Mouse (Mus musculus) midbrain, embryonic 13.5 days (tissue): ENCODE measurements at regions not wholly inside any gene's neighbourhood (a gene's known extent, or its start where the extent isn't known, plus 50 kb on each side); places are given as distances from the start of the nearest gene placed in this dataset.

Experiments
- ATAC-seq: fragments of 200-750 bp; cut with Nextera tagmentation; 2 replicates; pipeline ENCODE4 v1.8.0; 2017; ENCODE audit warnings: mild to moderate bottlenecking, moderate TSS enrichment, moderate library complexity
- H3K27ac ChIP-seq: fragments of 300-500 bp; sonication (generic); 2 replicates; pipeline ENCODE4 v1.5.1; 2015; ENCODE audit warnings: inconsistent platforms, mild to moderate bottlenecking, moderate library complexity
- H3K27me3 ChIP-seq: fragments of 300-500 bp; sonication (generic); 2 replicates; pipeline ENCODE4 v1.6.1; 2015; ENCODE audit warnings: mild to moderate bottlenecking, inconsistent platforms
- H3K36me3 ChIP-seq: fragments of 300-500 bp; sonication (generic); 2 replicates; pipeline ENCODE4 v1.6.1; 2015; ENCODE audit warnings: mild to moderate bottlenecking, inconsistent platforms
- H3K4me1 ChIP-seq: fragments of 300-500 bp; sonication (generic); replicated peaks from 2 replicates; pipeline ENCODE4 v1.6.1; 2015; ENCODE audit warnings: inconsistent platforms
- H3K4me2 ChIP-seq: fragments of 300-500 bp; sonication (generic); replicated peaks from 2 replicates; pipeline ENCODE4 v1.6.1; 2015; ENCODE audit warnings: moderate library complexity, mild to moderate bottlenecking, inconsistent platforms
- H3K4me3 ChIP-seq: fragments of 300-500 bp; sonication (generic); replicated peaks from 2 replicates; pipeline ENCODE4 v1.5.1; 2015; ENCODE audit warnings: mild to moderate bottlenecking, inconsistent platforms
- H3K9ac ChIP-seq: fragments of 300-500 bp; sonication (generic); replicated peaks from 2 replicates; pipeline ENCODE4 v1.6.1; 2015; ENCODE audit warnings: mild to moderate bottlenecking, inconsistent platforms
- H3K9me3 ChIP-seq: fragments of 300-500 bp; sonication (generic); 2 replicates; pipeline ENCODE4 v1.6.1; 2016; ENCODE audit warnings: mild to moderate bottlenecking, inconsistent platforms
- WGBS: fragments of 180-500 bp; shearing (Covaris S2); methylation state at CpG from one replicate; pipeline ENCODE4 v1.1.7; 2015; 5-methylcytosine and 5-hydroxymethylcytosine counted together

DNA sequence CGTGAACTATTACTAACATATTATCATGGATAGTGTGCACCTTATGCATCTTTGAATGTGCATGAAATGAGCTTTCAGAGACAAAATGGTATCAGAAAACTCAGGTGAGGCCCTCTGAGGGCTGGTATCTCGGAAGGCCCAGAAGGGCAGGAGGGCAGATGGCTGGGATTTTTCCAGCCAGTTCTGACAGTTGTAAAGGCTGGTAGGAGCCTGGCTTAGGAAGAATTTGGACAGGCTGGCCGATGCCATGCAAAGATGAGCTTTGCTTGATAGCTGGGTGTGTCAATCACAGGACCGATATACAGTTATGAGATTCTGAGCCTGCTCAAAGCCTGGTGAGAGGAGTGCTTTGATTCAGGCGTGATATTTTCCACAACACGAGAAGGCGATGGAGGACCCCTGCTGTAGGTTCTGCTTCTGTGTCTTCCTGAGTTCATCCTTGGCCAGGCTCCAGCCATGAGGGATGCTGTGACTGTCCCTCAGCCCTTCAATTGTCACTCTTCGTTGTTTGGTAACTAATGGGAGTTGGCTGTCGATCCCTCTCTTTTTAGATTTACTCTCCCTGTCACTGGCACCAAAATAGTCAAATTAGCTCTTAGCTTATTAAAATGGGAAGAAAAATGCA lies 159.0 kb upstream of the Sash1 start:
- no peaks in the 10 kb centered on the region for H3K27me3 ChIP-seq
- ATAC-seq = no peak
- WGBS = 83% methylated on average over 9 of the region's 9 CpGs
- H3K9ac ChIP-seq = no peak overlapping the region
- no peaks in the 10 kb centered on the region for H3K36me3 ChIP-seq
- H3K4me3 ChIP-seq = no peak overlapping the region
- no peak overlapping the region for H3K27ac ChIP-seq
- H3K4me1 ChIP-seq = peaks cover 5% of the 10 kb centered on the region; the same call in 1 of the 2 replicates
- H3K4me2 ChIP-seq = no peak overlapping the region
- no peaks in the 10 kb centered on the region for H3K9me3 ChIP-seq

DNA sequence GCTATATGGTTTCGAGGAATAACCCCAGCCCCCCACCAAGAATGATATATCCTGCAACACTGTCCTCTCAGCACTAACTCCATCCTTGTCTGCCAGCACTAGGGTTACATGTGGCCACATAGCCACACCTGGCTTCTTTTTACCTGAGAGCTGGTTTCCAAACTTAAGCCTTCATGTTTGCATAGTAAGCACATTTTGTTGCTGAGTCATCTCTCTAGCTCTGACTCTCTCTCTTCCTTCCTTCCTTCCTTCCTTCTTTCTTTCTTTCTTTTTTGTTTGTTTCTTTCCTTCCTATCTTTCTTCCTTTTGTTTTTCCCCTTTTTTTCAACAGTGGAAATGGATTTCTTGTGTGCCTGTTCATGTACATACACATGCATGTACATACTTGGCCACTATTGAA lies 157.6 kb upstream of the Sash1 start:
- H3K9ac ChIP-seq = no peak overlapping the region
- no peak for ATAC-seq
- H3K4me1 ChIP-seq = peaks cover 5% of the 10 kb centered on the region; the same call in 1 of the 2 replicates
- no peak overlapping the region for H3K27ac ChIP-seq
- H3K4me2 ChIP-seq = no peak overlapping the region
- 89% methylated on average over 1 of the region's 1 CpGs for WGBS
- no peaks in the 10 kb centered on the region for H3K9me3 ChIP-seq
- H3K27me3 ChIP-seq = no peaks in the 10 kb centered on the region
- no peak overlapping the region for H3K4me3 ChIP-seq
- H3K36me3 ChIP-seq = no peaks in the 10 kb centered on the region

DNA sequence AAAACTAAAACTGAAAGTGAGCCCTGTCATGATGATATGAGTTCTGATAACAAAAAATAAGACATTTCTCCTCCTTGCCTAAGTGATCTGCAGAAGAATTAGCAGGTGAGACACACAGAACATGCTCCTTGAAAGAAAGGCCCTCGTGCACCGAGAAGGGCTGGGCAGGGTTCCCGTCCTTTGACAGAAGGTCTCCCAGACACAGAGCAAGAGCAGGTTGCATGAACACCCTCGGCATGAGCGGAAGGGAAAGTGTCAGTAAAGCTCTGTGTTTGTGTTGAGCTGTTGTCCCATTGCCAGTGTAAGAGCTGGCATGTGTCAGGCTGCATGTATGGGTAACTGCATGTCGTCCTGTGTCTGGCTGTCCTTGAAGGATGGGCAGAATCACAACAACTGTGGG lies 144.6 kb upstream of the Sash1 start:
- H3K27me3 ChIP-seq = no peaks in the 10 kb centered on the region
- H3K4me2 ChIP-seq = no peak overlapping the region
- H3K9ac ChIP-seq = no peak overlapping the region
- H3K4me3 ChIP-seq = no peak overlapping the region
- H3K36me3 ChIP-seq = no peaks in the 10 kb centered on the region
- 91% methylated on average over 6 of the region's 6 CpGs for WGBS
- no peaks in the 10 kb centered on the region for H3K4me1 ChIP-seq
- H3K9me3 ChIP-seq = no peaks in the 10 kb centered on the region
- ATAC-seq = no peak
- H3K27ac ChIP-seq = no peak overlapping the region

DNA sequence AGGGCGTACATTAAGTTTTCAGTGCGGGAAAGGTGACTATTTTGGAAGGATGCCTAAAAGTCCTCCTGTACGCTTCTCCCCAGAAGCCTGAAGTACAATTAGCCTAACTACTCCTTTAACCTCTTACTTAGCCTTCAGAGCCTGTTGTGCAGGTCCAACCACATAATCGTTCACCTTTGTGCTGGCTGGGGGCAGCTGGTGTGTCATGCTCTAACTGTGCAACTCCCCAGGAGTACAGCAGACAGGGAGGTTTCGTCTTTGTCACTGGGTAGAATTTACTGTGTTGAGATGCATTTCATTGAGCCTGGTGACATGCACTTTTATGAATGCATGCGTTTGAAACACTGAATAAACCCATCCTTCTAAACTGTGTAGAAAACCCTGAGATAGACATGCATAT lies 143.6 kb upstream of the Sash1 start:
- Histone ChIP-seq H3K9ac (no peak overlapping the region), H3K4me2 (no peak overlapping the region), H3K4me3 (no peak overlapping the region), H3K36me3 (no peaks in the 10 kb centered on the region), H3K27ac (no peak overlapping the region), H3K9me3 (no peaks in the 10 kb centered on the region), H3K4me1 (no peaks in the 10 kb centered on the region), H3K27me3 (no peaks in the 10 kb centered on the region)
- 90% methylated on average over 6 of the region's 6 CpGs for WGBS
- no peak for ATAC-seq

DNA sequence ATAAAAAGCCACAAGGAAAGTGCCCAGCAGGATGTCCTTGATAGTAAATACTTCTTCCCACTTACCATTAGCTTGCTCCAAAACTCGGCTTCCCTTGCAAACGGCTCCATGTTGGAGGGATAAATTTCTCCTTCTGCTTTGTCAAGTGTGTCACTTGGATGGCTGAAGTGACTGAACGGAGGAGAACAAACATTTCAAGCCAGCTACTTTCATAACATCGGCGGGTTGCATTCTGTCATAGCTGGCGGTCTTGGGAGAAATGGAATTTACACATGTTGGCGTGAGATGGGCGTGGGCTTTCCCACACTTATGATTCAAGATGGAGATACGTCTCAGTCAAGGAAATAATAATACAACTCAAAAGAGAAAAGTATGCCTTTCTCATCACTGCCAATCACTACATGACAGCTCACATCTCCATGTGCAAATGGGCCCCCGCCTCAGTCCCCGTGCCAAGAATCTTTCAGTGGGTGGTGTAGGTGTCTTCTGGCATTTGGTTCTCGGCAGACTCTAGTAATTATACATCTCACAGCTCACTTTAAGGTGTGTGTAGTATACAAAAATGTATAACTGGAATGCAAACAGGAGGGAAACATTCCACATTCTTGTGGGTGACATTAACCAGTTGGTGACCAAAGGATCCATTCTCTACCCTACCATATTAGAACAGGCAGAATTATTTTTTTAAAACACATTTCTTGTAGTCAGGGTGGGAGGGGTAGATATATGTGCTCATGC lies 141.4 kb upstream of the Sash1 start:
- no peak overlapping the region for H3K9ac ChIP-seq
- no peaks in the 10 kb centered on the region for H3K4me1 ChIP-seq
- no peak overlapping the region for H3K4me3 ChIP-seq
- no peaks in the 10 kb centered on the region for H3K36me3 ChIP-seq
- H3K27me3 ChIP-seq = no peaks in the 10 kb centered on the region
- no peak for ATAC-seq
- no peaks in the 10 kb centered on the region for H3K9me3 ChIP-seq
- 90% methylated on average over 12 of the region's 12 CpGs for WGBS
- H3K4me2 ChIP-seq = no peak overlapping the region
- H3K27ac ChIP-seq = no peak overlapping the region

DNA sequence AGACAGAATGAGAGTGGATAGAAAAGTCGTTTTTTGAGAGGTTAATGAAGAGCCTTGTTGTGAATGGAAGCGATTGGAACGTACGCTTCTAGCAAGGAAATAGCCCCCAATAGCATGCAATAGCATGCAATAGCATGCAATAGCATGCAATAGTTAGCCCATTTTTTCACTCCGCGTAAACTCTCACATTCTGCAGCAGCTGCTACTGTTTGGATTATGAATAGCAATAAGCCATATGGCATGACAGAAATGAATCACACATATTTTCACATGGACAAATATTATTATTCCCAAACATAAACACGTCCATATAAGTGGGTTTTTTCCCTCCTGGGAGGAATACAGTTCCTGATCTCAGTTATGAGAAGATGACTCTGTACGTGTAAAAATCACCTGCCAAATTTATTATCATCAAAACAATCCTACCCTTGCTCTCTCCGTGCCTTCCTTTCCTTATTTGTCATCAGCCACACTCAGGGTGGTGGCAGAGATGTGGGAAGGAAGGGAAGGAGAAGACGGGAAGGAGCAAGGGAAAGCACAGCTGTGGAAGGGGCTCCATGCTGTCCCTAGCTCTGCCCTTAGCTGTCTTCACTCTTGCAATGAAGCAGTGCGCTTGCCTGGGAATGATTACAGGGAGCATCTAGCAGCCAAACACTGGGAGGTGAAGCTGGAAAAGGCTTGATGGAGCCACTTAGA lies 129.1 kb upstream of the Sash1 start:
- Histone ChIP-seq H3K4me3 (no peak overlapping the region), H3K27me3 (no peaks in the 10 kb centered on the region), H3K4me2 (no peak overlapping the region), H3K36me3 (no peaks in the 10 kb centered on the region), H3K4me1 (0 out of 2 replicates have a peak, but pooled peaks cover 3% of the 10 kb centered on the region), H3K27ac (no peak overlapping the region), H3K9me3 (no peaks in the 10 kb centered on the region), H3K9ac (no peak overlapping the region)
- ATAC-seq = no peak
- 85% methylated on average over 11 of the region's 11 CpGs for WGBS

DNA sequence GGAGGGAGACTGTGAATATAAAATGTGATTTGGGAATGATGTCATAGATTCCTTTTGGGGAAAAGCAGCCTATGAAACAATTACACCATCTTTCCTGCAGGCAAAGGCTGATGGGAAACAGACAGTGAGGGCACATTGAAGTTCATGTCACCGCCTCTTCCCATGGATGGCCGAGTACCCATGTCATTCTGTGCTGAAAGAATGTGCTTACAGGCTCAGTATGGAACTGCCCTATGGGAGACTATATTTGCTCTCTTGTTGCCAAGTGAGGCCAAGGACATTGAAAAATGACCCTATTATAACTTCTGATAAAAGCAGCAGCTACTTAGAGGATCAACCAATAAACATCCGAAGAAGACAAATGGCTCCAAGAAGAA lies 127.7 kb upstream of the Sash1 start:
- Histone ChIP-seq H3K27me3 (no peaks in the 10 kb centered on the region), H3K9ac (no peak overlapping the region), H3K36me3 (no peaks in the 10 kb centered on the region), H3K4me1 (0 out of 2 replicates have a peak, but pooled peaks cover 3% of the 10 kb centered on the region), H3K27ac (no peak overlapping the region), H3K4me3 (no peak overlapping the region), H3K9me3 (no peaks in the 10 kb centered on the region), H3K4me2 (no peak overlapping the region)
- 66% methylated on average over 3 of the region's 3 CpGs for WGBS
- ATAC-seq = no peak

DNA sequence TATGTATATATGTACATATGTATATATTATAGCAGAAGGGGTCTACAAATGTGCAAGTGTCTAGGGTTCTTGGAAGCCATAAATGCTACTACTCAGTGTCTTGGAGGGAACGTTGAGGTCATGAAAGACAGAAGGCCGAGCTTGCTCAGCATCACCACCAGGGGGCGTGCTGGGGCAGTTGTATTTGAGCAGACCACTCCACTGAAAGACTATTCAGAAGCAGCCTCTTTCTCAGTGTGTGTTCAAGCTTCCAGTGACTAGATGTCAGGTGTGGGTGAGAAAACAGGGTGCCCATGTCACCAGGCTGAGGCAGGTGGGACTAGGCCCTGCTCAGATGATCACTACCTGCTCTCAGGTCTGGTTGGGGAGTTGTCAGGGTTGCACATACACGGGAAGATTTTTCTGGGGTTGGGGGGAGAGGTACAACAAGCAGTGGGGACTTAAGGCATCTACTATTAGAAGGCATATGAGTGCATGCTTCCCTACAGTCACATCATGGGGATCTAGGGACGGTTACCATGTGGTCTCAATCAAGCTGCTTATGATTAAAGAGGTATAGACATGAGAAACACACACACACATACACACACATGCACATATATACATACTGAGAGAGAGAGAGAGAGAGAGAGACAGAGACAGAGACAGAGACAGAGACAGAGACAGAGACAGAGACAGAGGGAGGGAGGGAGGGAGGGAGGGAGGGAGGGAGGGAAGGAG lies 127.1 kb upstream of the Sash1 start:
- Histone ChIP-seq H3K4me2 (no peak overlapping the region), H3K4me3 (no peak overlapping the region), H3K9ac (no peak overlapping the region), H3K36me3 (no peaks in the 10 kb centered on the region), H3K27me3 (no peaks in the 10 kb centered on the region), H3K4me1 (0 out of 2 replicates have a peak, but pooled peaks cover 6% of the 10 kb centered on the region), H3K9me3 (no peaks in the 10 kb centered on the region), H3K27ac (no peak overlapping the region)
- WGBS = 39% methylated on average over 5 of the region's 5 CpGs
- ATAC-seq = peak; percentile 75

DNA sequence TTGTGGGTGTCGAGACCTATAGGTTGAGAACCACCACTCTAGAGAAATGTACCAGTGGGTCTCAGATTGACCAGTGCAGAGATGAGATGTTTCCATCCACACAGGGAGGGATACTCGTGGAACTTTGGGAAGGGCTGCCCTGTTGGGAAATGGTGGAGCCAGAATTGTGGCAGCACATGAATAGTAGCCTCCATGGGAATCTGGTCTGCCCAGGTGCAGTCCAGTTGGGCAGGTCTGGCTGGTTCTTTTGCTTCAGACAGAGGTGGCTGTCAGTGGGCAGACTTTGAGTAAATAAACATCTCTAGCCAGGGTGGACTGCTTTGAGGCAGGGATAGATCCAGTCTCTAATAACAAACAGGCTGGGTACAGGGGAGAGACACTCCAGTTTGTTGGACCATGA lies 126.0 kb upstream of the Sash1 start:
- 0 out of 2 replicates have a peak, but pooled peaks cover 9% of the 10 kb centered on the region for H3K4me1 ChIP-seq
- no peak overlapping the region for H3K4me2 ChIP-seq
- H3K36me3 ChIP-seq = no peaks in the 10 kb centered on the region
- H3K27ac ChIP-seq = no peak overlapping the region
- no peak for ATAC-seq
- H3K9me3 ChIP-seq = no peaks in the 10 kb centered on the region
- WGBS = 90% methylated on average over 2 of the region's 2 CpGs
- H3K27me3 ChIP-seq = no peaks in the 10 kb centered on the region
- no peak overlapping the region for H3K9ac ChIP-seq
- no peak overlapping the region for H3K4me3 ChIP-seq

DNA sequence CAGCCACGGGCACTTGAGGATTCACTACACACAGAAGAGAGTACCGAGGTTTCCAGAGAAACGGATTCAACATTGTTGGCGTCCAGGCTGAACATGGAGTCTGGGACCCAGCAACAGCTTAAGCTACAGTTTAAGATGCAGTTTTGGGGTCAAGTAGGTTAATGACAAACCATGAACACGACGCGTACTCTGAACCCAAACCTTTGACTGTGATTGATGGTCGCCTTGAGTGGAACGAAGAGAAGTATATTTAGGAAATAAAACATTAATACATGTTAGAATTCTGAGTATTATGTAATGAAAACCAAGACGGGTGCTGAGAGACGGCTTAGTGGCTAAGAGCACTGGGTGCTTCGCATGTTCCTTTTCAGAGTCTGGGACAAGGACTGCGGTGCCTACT lies 124.3 kb upstream of the Sash1 start:
- Histone ChIP-seq H3K4me3 (no peak overlapping the region), H3K4me2 (no peak overlapping the region), H3K9ac (no peak overlapping the region), H3K36me3 (no peaks in the 10 kb centered on the region), H3K4me1 (0 out of 2 replicates have a peak, but pooled peaks cover 9% of the 10 kb centered on the region), H3K27ac (no peak overlapping the region), H3K27me3 (no peaks in the 10 kb centered on the region), H3K9me3 (no peaks in the 10 kb centered on the region)
- ATAC-seq = no peak
- WGBS = 88% methylated on average over 13 of the region's 13 CpGs

DNA sequence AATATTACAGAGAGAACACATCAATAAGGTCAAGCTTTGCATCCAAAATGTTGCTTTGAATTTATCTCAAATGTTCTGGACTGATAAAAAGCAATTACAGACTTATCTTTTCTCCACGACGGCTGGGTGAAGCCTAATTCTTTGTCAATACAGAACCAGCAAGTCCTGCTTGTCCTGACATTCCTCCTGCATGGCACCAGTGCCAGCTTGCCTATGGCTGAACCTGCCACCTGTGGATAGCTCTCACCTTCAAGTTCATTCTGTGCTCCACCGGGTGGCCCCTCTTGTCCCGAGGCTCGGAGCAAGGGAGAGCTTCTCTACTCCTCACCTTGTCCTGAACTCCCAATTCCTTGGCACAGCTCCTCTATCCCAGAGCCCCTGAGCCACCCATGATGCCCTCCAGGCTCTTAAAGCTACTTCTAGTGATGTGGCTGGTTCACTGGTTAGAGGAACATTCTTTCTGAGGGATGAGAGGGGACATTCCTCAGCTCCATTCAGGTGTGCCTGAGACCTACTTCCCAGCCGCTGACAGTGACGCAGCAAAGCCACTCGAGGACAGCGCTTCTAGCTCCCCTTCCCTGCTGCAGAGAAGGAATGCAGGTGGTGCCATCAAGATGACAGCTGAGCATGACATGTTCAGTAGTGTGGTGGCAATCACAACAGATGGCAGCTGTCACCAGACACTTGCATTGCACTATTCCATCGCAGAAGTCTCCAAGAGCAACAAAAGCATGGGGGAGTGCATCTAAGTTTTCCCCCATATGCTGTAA lies 119.5 kb upstream of the Sash1 start:
- 71% methylated on average over 10 of the region's 10 CpGs for WGBS
- ATAC-seq = no peak
- Histone ChIP-seq H3K27me3 (no peaks in the 10 kb centered on the region), H3K27ac (no peak overlapping the region), H3K4me3 (no peak overlapping the region), H3K4me2 (no peak overlapping the region), H3K36me3 (no peaks in the 10 kb centered on the region), H3K9me3 (no peaks in the 10 kb centered on the region), H3K9ac (no peak overlapping the region), H3K4me1 (0 out of 2 replicates have a peak, but pooled peaks cover 6% of the 10 kb centered on the region)
